Comparison of ENCODE assay signal across 8 mouse cellular contexts in genomic region chr17:57012245-57012795, GRCm38 (mm10). TPM values are rescaled to one million over a fixed set of nuclear protein-coding genes. Genes with fewer than 3 reads are reported as not detected.
DNase-seq lines count a peak whose midpoint lies in the region; ATAC-seq and TF ChIP-seq lines count a peak whose summit lies in the region.

No protein-coding gene starts in this region.

- no peaks in the 10 kb centered on the region for H3K79me2 ChIP-seq in heart, adult 2 months (replicated peaks; ENCODE audit: control insufficient read depth, insufficient read depth, low read length)

- H3K27ac ChIP-seq in heart, adult 2 months, result no peak overlapping the region; the same call in 1 of the 2 replicates
- peak overlapping the region; percentile 83 for H3K27ac ChIP-seq in liver, embryonic 11.5 days (ENCODE audit: low read depth, low read length)

- TF ChIP-seq EP300 in heart, adult 2 months (IDR thresholded peaks at IDR 0.05; ENCODE audit: insufficient read depth, low read depth, low read length), result no peak

- H3K36me3 ChIP-seq in heart, adult 2 months (ENCODE audit: control insufficient read depth, insufficient read depth, low read length), result no peaks in the 10 kb centered on the region
- H3K36me3 ChIP-seq in liver, embryonic 11.5 days (ENCODE audit: control insufficient read depth, insufficient read depth, low read length), result peaks cover 10% of the 10 kb centered on the region; the same call in 1 of the 2 replicates

- TF ChIP-seq POLR2A in heart, adult 2 months (IDR thresholded peaks at IDR 0.05; ENCODE audit: insufficient read depth, low read depth, low read length), result no peak

- no peak for TF ChIP-seq CTCF in heart, adult 2 months (IDR thresholded peaks at IDR 0.05)

- intact Hi-C loops in heart, adult 2 months (cut with DNase I), result no loop called here

- no peaks in the 10 kb centered on the region for H3K9me3 ChIP-seq in liver, embryonic 11.5 days (ENCODE audit: control insufficient read depth, low read length)

- peak; percentile 93 for DNase-seq in heart, adult 11 months
- DNase-seq in heart, adult 2 months, result no peak
- peak; percentile 35 for DNase-seq in thymus, postnatal 4 days
- no peak for DNase-seq in thymus, postnatal 25 days
- DNase-seq in liver, embryonic 11.5 days (ENCODE audit: low spot score), result peak; percentile 44
- DNase-seq in right cerebral cortex, postnatal 36 days (ENCODE audit: low spot score in 2 of 2), result no peak
- no peak for DNase-seq in left cerebral cortex, adult 11 months (ENCODE audit: low spot score)
- no peak for DNase-seq in urinary bladder, adult 18-20 months (ENCODE audit: low spot score in 2 of 2)

- H3K4me1 ChIP-seq in heart, adult 2 months (ENCODE audit: control insufficient read depth, insufficient read depth, low read length), result peaks cover 3% of the 10 kb centered on the region; the same call in 1 of the 2 replicates
- peaks cover 10% of the 10 kb centered on the region for H3K4me1 ChIP-seq in liver, embryonic 11.5 days (replicated peaks; ENCODE audit: control insufficient read depth, insufficient read depth, low read length)

- peak; percentile 11; the same call in 1 of the 2 replicates for ATAC-seq in liver, embryonic 11.5 days (replicated peaks; ENCODE audit: low FRiP score)

- no peak overlapping the region for H3K4me3 ChIP-seq in heart, adult 2 months
- peak overlapping the region; percentile 72 for H3K4me3 ChIP-seq in liver, embryonic 11.5 days (ENCODE audit: low read depth, low read length)

- H3K4me2 ChIP-seq in liver, embryonic 11.5 days, result peak overlapping the region; percentile 90

- H3K9ac ChIP-seq in heart, adult 2 months (ENCODE audit: low read depth, low read length), result no peak overlapping the region
- peak overlapping the region; percentile 82 for H3K9ac ChIP-seq in liver, embryonic 11.5 days (ENCODE audit: low read depth, low read length)

- 72% methylated on average over 13 of the region's 13 CpGs for WGBS in heart, adult 2 months
- WGBS in liver, embryonic 11.5 days, result 73% methylated on average over 13 of the region's 13 CpGs

- H3K27me3 ChIP-seq in heart, adult 2 months (ENCODE audit: control insufficient read depth, insufficient read depth, low read length), result no peaks in the 10 kb centered on the region
- no peaks in the 10 kb centered on the region for H3K27me3 ChIP-seq in liver, embryonic 11.5 days (replicated peaks; ENCODE audit: control insufficient read depth, insufficient read depth, low read length)

RNA-seq across cellular contexts. Expression of gene Gm17949, which starts 1.1 kb away (rescaled TPM):
- total RNA-seq in heart, adult 2 months (2021), result under 1 TPM in 1 of 2 experiments, not detected in 1; 0.18 TPM
- not detected in 2 replicates for polyA plus RNA-seq in heart, adult 2 months (2012; rRNA removed)
- polyA plus RNA-seq in liver, embryonic 11.5 days (2014; fragmentation: Nextera tagmentation; extraction: Ambion mirVana), result 0.26 and 0.33 TPM in 2 replicates

RNA-seq across cellular contexts. Expression of gene Gtf2f1, which starts 1.2 kb away (rescaled TPM):
- 10 to 100 TPM; 20.7 TPM for total RNA-seq in heart, adult 2 months (2021)
- 12.3 and 14.3 TPM in 2 replicates for polyA plus RNA-seq in heart, adult 2 months (2012; rRNA removed)
- polyA plus RNA-seq in liver, embryonic 11.5 days (2014; fragmentation: Nextera tagmentation; extraction: Ambion mirVana), result 99.0 and 106 TPM in 2 replicates

RNA-seq across cellular contexts. Expression of gene Pspn, which starts 12.5 kb away (rescaled TPM):
- not detected for total RNA-seq in heart, adult 2 months (2021)
- polyA plus RNA-seq in heart, adult 2 months (2012; rRNA removed), result not detected in 2 replicates
- polyA plus RNA-seq in liver, embryonic 11.5 days (2014; fragmentation: Nextera tagmentation; extraction: Ambion mirVana), result 0.44 TPM in 1 of 2 replicates, not detected in the other

RNA-seq across cellular contexts. Expression of gene Alkbh7, which starts 15.2 kb away (rescaled TPM):
- 10 to 100 TPM; 65.3 to 72.8 TPM for total RNA-seq in heart, adult 2 months (2021)
- polyA plus RNA-seq in heart, adult 2 months (2012; rRNA removed), result 74.5 and 90.8 TPM in 2 replicates
- polyA plus RNA-seq in liver, embryonic 11.5 days (2014; fragmentation: Nextera tagmentation; extraction: Ambion mirVana), result 36.3 and 39.9 TPM in 2 replicates

RNA-seq across cellular contexts. Expression of gene Khsrp, which starts 19.0 kb away (rescaled TPM):
- total RNA-seq in heart, adult 2 months (2021), result 10 to 100 TPM; 42.6 to 44.5 TPM
- polyA plus RNA-seq in heart, adult 2 months (2012; rRNA removed), result 35.7 and 36.5 TPM in 2 replicates
- polyA plus RNA-seq in liver, embryonic 11.5 days (2014; fragmentation: Nextera tagmentation; extraction: Ambion mirVana), result 46.7 and 51.1 TPM in 2 replicates

Comparison
In these comparisons a context has a peak if more than half of its experiments do, and no peak if none do; other contexts are left out.
1. DNase-seq: peak in heart, adult 11 months (single experiment), thymus, postnatal 4 days (single experiment) and liver, embryonic 11.5 days (single experiment); none in heart, adult 2 months (0 of 2), thymus, postnatal 25 days (single experiment), right cerebral cortex, postnatal 36 days (0 of 2), left cerebral cortex, adult 11 months (single experiment) and urinary bladder, adult 18-20 months (0 of 2).